Mouse (Mus musculus) G1E (cell line): ENCODE measurements around the gene Ywhag. TPM values are rescaled to one million over a fixed set of nuclear protein-coding genes. Genes with fewer than 3 reads are reported as not detected.
A peak's percentile ranks its signal among the peaks of the same experiment; 100 is the strongest.

Experiments used
- ATAC-seq: 2 replicates; pipeline ENCODE4 v1.8.0; 2016; ENCODE audit warnings: mild to moderate bottlenecking; ENCODE audit not compliant: insufficient number of reproducible peaks, poor library complexity, low FRiP score, severe bottlenecking; ENCODE audit errors: extremely low read depth
- DNase-seq: peaks from one replicate; pipeline ENCODE4 v3.0.0; 2012; ENCODE audit warnings: low spot score
- H3K27me3 ChIP-seq: 2 replicates; pipeline ENCODE4 v1.6.1; 2012; ENCODE audit warnings: mild to moderate bottlenecking, low read length, inconsistent platforms; ENCODE audit not compliant: insufficient read depth
- H3K36me3 ChIP-seq: replicated peaks from 2 replicates; pipeline ENCODE3; 2012; ENCODE audit warnings: mild to moderate bottlenecking, inconsistent platforms
- H3K4me1 ChIP-seq: 2 replicates; pipeline ENCODE4 v1.6.1; 2012; ENCODE audit warnings: low read depth, low read length, inconsistent platforms, mixed read lengths; ENCODE audit not compliant: insufficient read depth
- H3K4me3 ChIP-seq: 2 replicates; pipeline ENCODE4 v1.5.1; 2012; ENCODE audit warnings: low read depth, mild to moderate bottlenecking, inconsistent platforms, low read length, moderate library complexity, mixed read lengths
- H3K9me3 ChIP-seq: replicated peaks from 2 replicates; pipeline ENCODE4 v1.6.1; 2012; ENCODE audit warnings: inconsistent platforms
- CTCF ChIP-seq: IDR thresholded peaks from 2 replicates; pipeline ENCODE4 v1.5.1; 2012; ENCODE audit warnings: low read depth, low read length, inconsistent platforms, mixed read lengths
- GATA1 ChIP-seq: IDR thresholded peaks from 2 replicates; pipeline ENCODE4 v1.6.1; 2012; ENCODE audit warnings: borderline replicate concordance, low read length, inconsistent platforms, mixed read lengths
- GATA2 ChIP-seq: IDR thresholded peaks from 2 replicates; pipeline ENCODE4 v1.6.1; 2012; ENCODE audit warnings: low read depth, low read length, inconsistent platforms, borderline replicate concordance
- POLR2AphosphoS5 ChIP-seq: IDR thresholded peaks from 2 replicates; pipeline ENCODE4 v1.6.1; 2012; ENCODE audit warnings: low read depth, low read length, inconsistent platforms; ENCODE audit not compliant: insufficient replicate concordance
- TAL1 ChIP-seq: conservative IDR thresholded peaks from 2 replicates; pipeline ENCODE4 v1.6.1; 2012; ENCODE audit warnings: low read depth, low read length, inconsistent platforms, mixed read lengths
- polyA plus RNA-seq: library from polyadenylated mRNA; stranded (reverse); fragments of >175 nt; gene quantifications from 2 replicates; pipeline ENCODE4 v1.2.3, GENCODE M21; 2012
- total RNA-seq, 2 experiments: library from RNA; stranded (forward) in 1 of 2; stranded (reverse) in 1 of 2; fragments of 200-1000 nt in 1 of 2; fragments of >200 nt in 1 of 2; fragmentation: Nextera tagmentation in 1 of 2; gene quantifications; 2 replicates each; pipeline ENCODE4 v1.2.3; 2014 to 2017

The Ywhag gene
- total and polyA plus RNA-seq, 3 experiments, result 99.8 to 281 (median 168) TPM

- peak overlapping the region; percentile 48; the same call in 1 of the 2 replicates for H3K4me3 ChIP-seq
- no peaks in the 10 kb centered on the region for H3K9me3 ChIP-seq
- no peak for DNase-seq
- H3K36me3 ChIP-seq, result peaks cover 51% of the 10 kb centered on the region
- H3K4me1 ChIP-seq, result peaks cover 58% of the 10 kb centered on the region
- TF ChIP-seq GATA2 (no peak), GATA1 (no peak), TAL1 (no peak), POLR2AphosphoS5 (no peak), CTCF (no peak)
- H3K27me3 ChIP-seq, result no peaks in the 10 kb centered on the region
- no peak for ATAC-seq
Observed at GRCm38 (mm10) chr5:135932359-135932758, 2.1 kb downstream of the Ywhag start.

GRCm38 (mm10) chr5:135931526-135931925 lies 2.9 kb downstream of the Ywhag start:
- no peak for TF ChIP-seq GATA2
- no peak for TF ChIP-seq CTCF
- no peak for TF ChIP-seq TAL1
- TF ChIP-seq GATA1, result no peak
- no peak for TF ChIP-seq POLR2AphosphoS5
- Histone ChIP-seq H3K4me1 (peaks cover 66% of the 10 kb centered on the region), H3K4me3 (no peak overlapping the region; the same call in 1 of the 2 replicates), H3K9me3 (no peaks in the 10 kb centered on the region), H3K27me3 (no peaks in the 10 kb centered on the region), H3K36me3 (peaks cover 59% of the 10 kb centered on the region)
- DNase-seq (no peak), ATAC-seq (no peak)

GRCm38 (mm10) chr5:135929685-135930424 lies 4.6 kb downstream of the Ywhag start:
- H3K36me3 ChIP-seq, result peaks cover 76% of the 10 kb centered on the region
- H3K9me3 ChIP-seq, result no peaks in the 10 kb centered on the region
- H3K4me3 ChIP-seq, result no peak overlapping the region; the same call in 1 of the 2 replicates
- ATAC-seq, result no peak
- DNase-seq, result no peak
- no peaks in the 10 kb centered on the region for H3K27me3 ChIP-seq
- TF ChIP-seq POLR2AphosphoS5, result no peak
- no peak for TF ChIP-seq TAL1
- TF ChIP-seq CTCF, result no peak
- TF ChIP-seq GATA2, result no peak
- TF ChIP-seq GATA1, result no peak
- H3K4me1 ChIP-seq, result peaks cover 64% of the 10 kb centered on the region

GRCm38 (mm10) chr5:135923901-135924300 lies 10.5 kb downstream of the Ywhag start:
- H3K4me3 ChIP-seq, result no peak overlapping the region
- peaks cover 67% of the 10 kb centered on the region for H3K4me1 ChIP-seq

GRCm38 (mm10) chr5:135919902-135920301 lies 14.5 kb downstream of the Ywhag start:
- Histone ChIP-seq H3K4me1 (peaks cover 69% of the 10 kb centered on the region), H3K36me3 (peaks cover 97% of the 10 kb centered on the region), H3K9me3 (no peaks in the 10 kb centered on the region), H3K4me3 (no peak overlapping the region), H3K27me3 (no peaks in the 10 kb centered on the region)
- no peak for TF ChIP-seq CTCF
- no peak for TF ChIP-seq TAL1
- no peak for TF ChIP-seq GATA2
- TF ChIP-seq POLR2AphosphoS5, result no peak
- TF ChIP-seq GATA1, result no peak
- no peak for DNase-seq
- ATAC-seq, result no peak

More at GRCm38 (mm10) chr5:135923901-135924300, 10.5 kb downstream of the Ywhag start:
- TF ChIP-seq CTCF, result no peak
- no peak for TF ChIP-seq POLR2AphosphoS5
- TF ChIP-seq GATA2, result no peak
- TF ChIP-seq GATA1, result no peak
- TF ChIP-seq TAL1, result no peak
- Histone ChIP-seq H3K36me3 (peaks cover 98% of the 10 kb centered on the region), H3K27me3 (no peaks in the 10 kb centered on the region), H3K9me3 (no peaks in the 10 kb centered on the region)
- ATAC-seq, result no peak
- DNase-seq, result no peak

- Histone ChIP-seq H3K4me3 (no peak overlapping the region), H3K36me3 (peaks cover 98% of the 10 kb centered on the region), H3K4me1 (peaks cover 73% of the 10 kb centered on the region), H3K9me3 (no peaks in the 10 kb centered on the region), H3K27me3 (no peaks in the 10 kb centered on the region)
- no peak for ATAC-seq
- no peak for DNase-seq
- TF ChIP-seq GATA1 (no peak), GATA2 (no peak), POLR2AphosphoS5 (no peak), TAL1 (no peak), CTCF (no peak; the same call in 1 of the 2 replicates)
Observed at GRCm38 (mm10) chr5:135918593-135918992, 15.8 kb downstream of the Ywhag start.
